Mouse (Mus musculus): ENCODE results near the gene Rhobtb3.

DNA sequence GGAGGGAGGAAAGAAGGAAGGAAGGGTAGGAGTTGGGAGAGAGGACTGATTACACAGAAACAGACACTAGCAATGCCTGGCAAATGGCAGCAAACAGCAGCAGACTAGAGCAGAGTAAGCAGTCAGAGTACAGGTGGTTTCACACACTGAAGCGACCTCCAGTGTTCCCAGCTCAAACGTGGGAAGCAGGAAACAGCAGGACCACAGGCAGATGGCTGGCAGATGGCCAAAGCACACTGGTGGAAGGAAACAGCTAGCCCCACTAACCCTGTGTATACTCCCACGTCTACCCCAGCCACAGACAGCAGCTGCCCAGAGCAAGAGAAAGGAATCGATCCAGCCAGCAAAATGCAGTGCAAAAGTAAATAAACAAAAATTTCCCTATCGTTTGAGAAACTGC lies 12.7 kb downstream of the Rhobtb3 start:
- TF ChIP-seq CTCF (IDR thresholded peaks at IDR 0.05; ENCODE audit: control insufficient read depth, insufficient read depth, low read length) (no peak), POLR2A (IDR thresholded peaks at IDR 0.05; ENCODE audit: borderline replicate concordance, control insufficient read depth, low read depth, low read length) (no peak)
